Mouse (Mus musculus) stomach, embryonic 16.5 days (tissue): ENCODE measurements around the gene Rpa1. TPM values are rescaled to one million over a fixed set of nuclear protein-coding genes. Genes with fewer than 3 reads are reported as not detected.

Experiments used
- ATAC-seq: fragments of 200-750 bp; cut with Nextera tagmentation; 2 replicates; pipeline ENCODE4 v1.8.0; 2017; ENCODE audit warnings: moderate number of reproducible peaks, moderate TSS enrichment; ENCODE audit not compliant: insufficient read depth, low FRiP score
- H3K27ac ChIP-seq: fragments of 300-500 bp; sonication (generic); 2 replicates; pipeline ENCODE4 v1.5.1; 2014; ENCODE audit warnings: low read length
- H3K27me3 ChIP-seq: fragments of 300-500 bp; sonication (generic); 2 replicates; pipeline ENCODE4 v1.6.1; 2014; ENCODE audit warnings: low read length, control low read depth, mixed read lengths; ENCODE audit not compliant: control insufficient read depth, insufficient read depth
- H3K36me3 ChIP-seq: fragments of 300-500 bp; sonication (generic); 2 replicates; pipeline ENCODE4 v1.6.1; 2014; ENCODE audit warnings: low read length; ENCODE audit not compliant: control insufficient read depth, insufficient read depth
- H3K4me1 ChIP-seq: fragments of 300-500 bp; sonication (generic); 2 replicates; pipeline ENCODE4 v1.6.1; 2014; ENCODE audit warnings: low read length, control low read depth, mixed read lengths; ENCODE audit not compliant: control insufficient read depth, insufficient read depth
- H3K4me2 ChIP-seq: fragments of 300-500 bp; sonication (generic); 2 replicates; pipeline ENCODE4 v1.6.1; 2014; ENCODE audit warnings: low read depth, low read length, mixed read lengths
- H3K4me3 ChIP-seq: fragments of 300-500 bp; sonication (generic); replicated peaks from 2 replicates; pipeline ENCODE4 v1.5.1; 2014; ENCODE audit warnings: mild to moderate bottlenecking, low read length
- H3K9ac ChIP-seq: fragments of 300-500 bp; sonication (generic); 2 replicates; pipeline ENCODE4 v1.6.1; 2014; ENCODE audit warnings: low read length
- H3K9me3 ChIP-seq: fragments of 300-500 bp; sonication (generic); replicated peaks from 2 replicates; pipeline ENCODE4 v1.6.1; 2016; ENCODE audit warnings: low read length, control low read depth; ENCODE audit not compliant: control insufficient read depth
- WGBS: fragments of 180-500 bp; shearing (Covaris S2); extraction: QIAGEN DNeasy Blood & Tissue Kit; methylation state at CpG from one replicate; pipeline ENCODE4 v1.1.7; 2014; 5-methylcytosine and 5-hydroxymethylcytosine counted together
- polyA plus RNA-seq: library from polyadenylated mRNA; unstranded; fragments of >200 nt; fragmentation: Nextera tagmentation; extraction: Ambion mirVana; gene quantifications from 2 replicates; pipeline ENCODE4 v1.2.1, GENCODE M21; 2015

The Rpa1 gene
- polyA plus RNA-seq, 1 experiment from 2014 or later = 111 TPM

DNA sequence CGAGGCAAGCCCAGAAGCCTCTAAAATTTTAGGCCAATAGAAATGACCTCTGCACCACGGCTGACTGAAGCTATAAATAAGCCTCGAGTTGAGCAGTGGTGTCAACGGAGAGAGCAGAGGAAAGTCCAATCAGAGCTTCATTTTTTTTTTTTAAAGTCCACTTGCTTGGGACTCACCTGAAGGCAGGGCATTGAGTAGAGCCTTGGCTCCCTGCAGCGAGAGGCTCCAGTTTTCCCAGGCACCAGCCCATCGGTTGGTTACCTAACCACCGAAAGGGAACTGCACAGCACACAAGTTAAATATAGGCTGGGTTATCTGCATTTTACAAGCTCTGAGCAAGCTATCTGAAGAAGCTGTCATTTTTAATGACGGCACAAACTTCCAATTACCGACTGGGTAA lies 53.3 kb downstream of the Rpa1 start:
- Histone ChIP-seq H3K27ac (no peak overlapping the region), H3K4me2 (no peak overlapping the region), H3K27me3 (no peaks in the 10 kb centered on the region), H3K9me3 (no peaks in the 10 kb centered on the region), H3K4me1 (peaks cover 14% of the 10 kb centered on the region), H3K36me3 (no peaks in the 10 kb centered on the region; the same call in 1 of the 2 replicates), H3K4me3 (no peak overlapping the region), H3K9ac (no peak overlapping the region)
- WGBS = 55% methylated on average over 9 of the region's 9 CpGs
- no peak for ATAC-seq

DNA sequence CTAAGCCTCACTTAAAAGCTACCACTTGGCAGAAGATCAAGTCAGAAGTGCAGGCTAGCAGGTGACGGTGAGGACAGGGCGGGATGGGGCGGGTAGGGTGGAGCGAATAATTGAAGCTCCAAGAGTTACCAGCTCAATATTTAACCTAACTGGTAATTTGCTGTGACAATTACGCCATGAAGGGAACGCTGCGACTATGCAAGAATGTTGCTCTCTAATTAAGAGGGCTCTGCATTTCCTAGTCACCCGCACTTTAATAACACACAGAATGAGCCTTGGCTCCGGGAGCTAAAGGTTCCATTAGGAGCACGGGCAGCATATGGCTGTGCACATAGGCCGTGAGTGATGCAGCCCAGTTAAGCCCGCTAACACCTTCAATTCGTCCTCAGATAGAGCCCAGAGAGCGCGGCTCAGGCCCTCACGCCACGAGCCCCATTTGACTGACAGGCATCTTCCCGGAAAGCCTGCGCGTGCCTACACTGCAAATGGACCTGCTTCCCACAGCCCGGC lies 54.2 kb downstream of the Rpa1 start:
- Histone ChIP-seq H3K9ac (no peak overlapping the region), H3K4me2 (no peak overlapping the region), H3K27me3 (no peaks in the 10 kb centered on the region), H3K9me3 (no peaks in the 10 kb centered on the region), H3K27ac (no peak overlapping the region), H3K4me3 (no peak overlapping the region), H3K36me3 (no peaks in the 10 kb centered on the region), H3K4me1 (peaks cover 14% of the 10 kb centered on the region)
- 0 out of 2 replicates have a peak, but pooled peaks have one; percentile 14 for ATAC-seq
- 49% methylated on average over 21 of the region's 21 CpGs for WGBS

DNA sequence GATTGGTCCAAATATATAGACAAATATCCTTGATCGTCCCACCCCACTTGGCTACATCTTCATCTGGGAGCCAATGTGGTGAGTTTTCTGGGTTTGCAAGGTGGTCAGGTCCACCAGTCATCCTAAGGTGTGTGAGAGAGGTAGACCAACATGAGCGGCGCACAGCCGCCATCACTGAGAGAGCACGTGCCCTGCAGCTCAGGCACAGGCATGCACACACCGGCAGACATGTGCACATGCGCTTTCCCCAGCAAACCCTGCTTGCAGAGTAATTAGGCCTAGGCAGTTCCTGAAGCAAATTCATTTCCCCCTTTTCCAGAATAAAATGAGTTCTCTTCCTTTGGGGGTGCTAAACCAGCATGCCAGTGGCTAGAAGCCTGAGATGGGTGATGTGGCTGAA lies 55.8 kb downstream of the Rpa1 start:
- no peaks in the 10 kb centered on the region for H3K9me3 ChIP-seq
- no peaks in the 10 kb centered on the region for H3K27me3 ChIP-seq
- H3K27ac ChIP-seq = no peak overlapping the region
- H3K4me2 ChIP-seq = no peak overlapping the region
- H3K4me1 ChIP-seq = peaks cover 10% of the 10 kb centered on the region
- H3K4me3 ChIP-seq = no peak overlapping the region
- ATAC-seq = no peak
- WGBS = 78% methylated on average over 7 of the region's 7 CpGs
- no peak overlapping the region for H3K9ac ChIP-seq
- no peaks in the 10 kb centered on the region for H3K36me3 ChIP-seq

DNA sequence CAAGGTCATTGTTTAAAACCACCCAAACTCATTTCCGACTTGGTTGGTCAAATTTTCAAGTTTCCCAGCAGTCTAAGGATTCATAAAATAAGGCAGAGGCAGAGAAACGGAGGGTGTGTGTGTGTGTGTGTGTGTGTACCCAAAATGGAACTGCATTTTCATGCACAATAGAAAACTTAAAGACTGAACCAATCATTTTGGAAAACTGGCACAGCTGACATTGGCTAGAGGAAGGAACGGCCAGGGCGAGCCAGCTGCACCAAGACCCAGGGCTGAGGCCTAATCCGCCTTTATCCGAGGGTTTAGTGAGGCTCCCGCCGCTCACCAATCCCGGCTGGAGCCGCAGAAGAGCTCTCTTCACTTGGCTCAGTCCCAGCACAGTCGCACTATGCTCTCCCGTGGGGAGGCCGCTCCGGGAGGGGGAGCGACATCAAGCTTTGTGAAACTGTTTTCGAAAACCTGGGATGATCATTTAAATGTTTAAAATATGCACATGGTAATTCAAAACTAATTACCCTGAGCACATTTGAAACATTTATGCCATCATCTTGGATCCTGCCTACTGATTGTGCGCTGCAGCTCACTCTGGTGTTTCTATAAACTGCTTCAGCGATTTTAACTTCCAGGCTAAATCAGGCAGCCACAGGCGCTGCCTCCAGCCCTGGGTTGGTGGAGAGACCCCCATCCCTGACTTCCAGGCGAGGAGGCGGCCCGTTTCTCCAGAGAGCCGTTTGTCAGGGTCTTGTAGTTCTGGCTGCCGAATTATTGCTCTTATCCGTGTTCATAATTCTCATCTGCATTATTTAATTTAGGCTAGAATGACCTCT lies 56.5 kb downstream of the Rpa1 start:
- H3K4me1 ChIP-seq = peaks cover 10% of the 10 kb centered on the region
- no peaks in the 10 kb centered on the region for H3K36me3 ChIP-seq
- H3K9me3 ChIP-seq = no peaks in the 10 kb centered on the region
- 27% methylated on average over 25 of the region's 25 CpGs for WGBS
- ATAC-seq = peak; percentile 63; the same call in 1 of the 2 replicates
- 0 out of 2 replicates have a peak overlapping the region, but pooled peaks have one; percentile 36 for H3K9ac ChIP-seq
- H3K27me3 ChIP-seq = no peaks in the 10 kb centered on the region
- peak overlapping the region; percentile 51 for H3K27ac ChIP-seq
- peak overlapping the region; percentile 28 for H3K4me2 ChIP-seq
- H3K4me3 ChIP-seq = peak overlapping the region; percentile 3; the same call in 1 of the 2 replicates

DNA sequence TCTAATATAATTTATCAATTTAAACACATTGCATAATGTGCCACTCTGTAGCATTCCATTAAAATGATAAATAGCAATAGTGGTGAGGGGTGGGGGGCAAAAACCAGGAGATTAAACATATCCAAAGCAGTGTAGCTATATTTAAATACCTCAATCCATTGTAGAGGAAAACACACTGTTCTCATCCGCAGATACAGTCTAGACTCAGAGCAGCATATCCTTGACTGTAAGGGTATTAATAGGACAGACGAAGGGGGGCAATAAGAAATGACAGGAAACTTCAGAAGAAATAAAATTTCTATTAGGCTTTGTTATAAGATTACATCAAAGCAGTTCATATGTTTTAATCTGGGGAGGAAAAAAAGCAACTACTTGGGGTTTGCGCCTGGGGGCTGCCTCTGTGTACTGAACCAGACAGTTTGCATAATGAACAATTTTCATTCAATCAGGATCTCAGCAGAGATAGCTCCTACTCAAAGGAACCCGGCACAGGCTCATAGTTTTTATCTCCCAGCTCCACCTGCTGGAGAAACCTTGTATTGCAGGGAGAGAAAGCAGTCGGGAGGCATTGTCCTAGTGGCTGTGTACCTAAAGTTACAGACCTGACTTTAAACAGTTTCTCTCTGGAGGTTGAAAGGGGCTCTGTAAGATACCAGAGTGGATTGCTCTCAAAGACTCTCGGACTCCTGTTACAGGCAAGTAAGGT lies 57.4 kb downstream of the Rpa1 start:
- H3K4me2 ChIP-seq = peak overlapping the region; percentile 28; the same call in 1 of the 2 replicates
- H3K27ac ChIP-seq = peak overlapping the region; percentile 51
- no peaks in the 10 kb centered on the region for H3K27me3 ChIP-seq
- H3K4me3 ChIP-seq = peak overlapping the region; percentile 3; the same call in 1 of the 2 replicates
- H3K4me1 ChIP-seq = peaks cover 10% of the 10 kb centered on the region
- 17% methylated on average over 6 of the region's 6 CpGs for WGBS
- H3K9ac ChIP-seq = 0 out of 2 replicates have a peak overlapping the region, but pooled peaks have one; percentile 36
- ATAC-seq = peak; percentile 45; the same call in 1 of the 2 replicates
- H3K9me3 ChIP-seq = no peaks in the 10 kb centered on the region
- no peaks in the 10 kb centered on the region for H3K36me3 ChIP-seq

DNA sequence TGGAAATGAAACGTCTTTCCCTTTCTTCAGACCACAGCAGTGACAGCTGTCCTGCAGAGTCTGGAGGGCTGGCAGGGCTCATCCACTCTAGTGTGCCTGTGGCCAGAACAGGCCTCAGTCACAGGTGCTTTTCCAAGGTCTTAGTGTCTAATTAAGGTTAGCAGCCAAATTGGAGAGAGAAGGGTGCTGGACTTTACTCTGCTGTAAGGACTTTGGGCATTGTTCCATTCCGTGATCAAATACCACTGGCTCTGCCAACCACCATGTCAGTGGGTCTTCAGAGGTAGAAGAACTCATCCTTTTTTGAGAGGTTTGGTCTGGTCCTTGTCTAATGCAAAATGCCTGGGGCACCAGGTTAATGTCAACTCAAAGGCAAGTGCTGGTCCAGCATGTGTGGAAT lies 59.0 kb downstream of the Rpa1 start:
- no peaks in the 10 kb centered on the region for H3K9me3 ChIP-seq
- no peak for ATAC-seq
- no peaks in the 10 kb centered on the region for H3K27me3 ChIP-seq
- H3K36me3 ChIP-seq = no peaks in the 10 kb centered on the region
- WGBS = 61% methylated on average over 2 of the region's 2 CpGs
- H3K4me2 ChIP-seq = no peak overlapping the region
- H3K9ac ChIP-seq = no peak overlapping the region
- H3K27ac ChIP-seq = no peak overlapping the region
- H3K4me1 ChIP-seq = peaks cover 9% of the 10 kb centered on the region
- H3K4me3 ChIP-seq = no peak overlapping the region

DNA sequence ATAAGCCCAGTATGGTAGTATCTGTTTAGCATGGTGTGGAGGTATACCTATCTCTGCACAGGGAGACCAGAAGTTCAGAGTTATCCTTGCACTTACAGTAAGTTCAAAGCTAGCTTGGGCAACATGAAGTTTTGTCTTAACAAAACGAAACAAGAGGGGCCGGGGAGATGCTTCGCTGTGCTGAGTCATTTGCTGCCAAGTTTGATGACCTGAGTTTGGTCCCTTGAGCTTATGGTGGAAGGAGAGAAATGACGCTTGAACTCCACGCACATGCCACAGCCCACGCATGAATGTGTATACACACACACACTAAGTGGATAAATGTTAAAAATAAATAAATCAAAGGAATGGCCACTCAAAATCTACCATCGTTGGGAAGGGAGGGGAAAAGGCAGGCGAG lies 59.6 kb downstream of the Rpa1 start:
- Histone ChIP-seq H3K4me2 (no peak overlapping the region), H3K4me3 (no peak overlapping the region), H3K27ac (no peak overlapping the region), H3K9me3 (no peaks in the 10 kb centered on the region), H3K4me1 (peaks cover 3% of the 10 kb centered on the region), H3K36me3 (no peaks in the 10 kb centered on the region), H3K9ac (no peak overlapping the region), H3K27me3 (0 out of 2 replicates have a peak, but pooled peaks cover 2% of the 10 kb centered on the region)
- no peak for ATAC-seq
- WGBS = 70% methylated on average over 8 of the region's 8 CpGs

DNA sequence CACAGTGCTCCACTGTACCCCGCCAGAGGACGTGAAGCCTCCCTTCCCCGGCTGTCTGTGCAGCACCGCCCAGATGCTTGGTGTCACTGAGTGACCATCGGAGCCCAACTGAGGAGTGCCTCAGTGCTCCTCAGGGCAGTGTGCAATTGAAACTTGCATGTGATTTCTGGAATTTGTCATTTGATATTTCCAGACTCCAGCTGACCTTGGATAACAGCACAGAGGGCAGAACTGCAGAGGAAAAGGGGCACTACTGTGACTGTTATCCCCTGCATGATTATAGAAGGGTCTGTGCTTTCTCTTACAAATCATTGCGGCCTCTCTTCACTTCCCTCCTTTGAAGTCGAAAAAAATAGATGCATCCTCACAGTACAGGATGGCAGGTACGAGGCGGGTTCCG lies 60.2 kb downstream of the Rpa1 start:
- H3K4me2 ChIP-seq = no peak overlapping the region
- peaks cover 6% of the 10 kb centered on the region for H3K27me3 ChIP-seq
- ATAC-seq = no peak
- no peaks in the 10 kb centered on the region for H3K9me3 ChIP-seq
- no peaks in the 10 kb centered on the region for H3K4me1 ChIP-seq
- H3K27ac ChIP-seq = no peak overlapping the region
- no peak overlapping the region for H3K4me3 ChIP-seq
- no peaks in the 10 kb centered on the region for H3K36me3 ChIP-seq
- WGBS = 79% methylated on average over 10 of the region's 10 CpGs
- no peak overlapping the region for H3K9ac ChIP-seq

DNA sequence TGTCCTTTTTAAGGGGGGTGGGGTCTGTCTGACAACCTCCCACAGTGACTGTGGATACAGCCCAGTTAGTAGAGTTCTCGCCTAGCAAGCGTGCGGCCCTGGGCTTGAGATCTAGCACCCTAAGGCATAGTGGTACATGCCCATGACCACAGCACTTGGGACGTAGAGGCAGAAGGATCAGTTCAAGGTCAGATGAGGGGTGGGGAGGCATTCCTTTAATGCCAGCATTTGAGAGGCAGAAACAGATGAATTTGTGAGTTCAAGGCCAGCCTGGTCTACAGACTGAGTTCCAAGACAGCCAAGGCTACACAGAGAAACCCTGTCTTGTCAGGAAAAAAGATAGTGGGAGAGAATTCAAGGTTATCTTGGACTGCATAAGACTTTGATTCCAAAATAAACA lies 61.3 kb downstream of the Rpa1 start:
- no peaks in the 10 kb centered on the region for H3K9me3 ChIP-seq
- no peak for ATAC-seq
- no peaks in the 10 kb centered on the region for H3K36me3 ChIP-seq
- 78% methylated on average over 4 of the region's 4 CpGs for WGBS
- peaks cover 3% of the 10 kb centered on the region for H3K4me1 ChIP-seq
- peaks cover 16% of the 10 kb centered on the region for H3K27me3 ChIP-seq
- H3K4me3 ChIP-seq = no peak overlapping the region
- no peak overlapping the region for H3K4me2 ChIP-seq
- no peak overlapping the region for H3K27ac ChIP-seq
- H3K9ac ChIP-seq = no peak overlapping the region
